Mouse (Mus musculus) liver, postnatal 0 days (tissue): ENCODE results near the gene Vps72. TPM values are rescaled to one million over a fixed set of nuclear protein-coding genes. Genes with fewer than 3 reads are reported as not detected.

Source experiments
- ATAC-seq: fragments of 200-750 bp; cut with Nextera tagmentation; 2 replicates; pipeline ENCODE4 v1.8.0; 2017; ENCODE audit warnings: mild to moderate bottlenecking, moderate library complexity
- DNase-seq: peaks from one replicate; pipeline ENCODE4 v3.0.0-alpha.2; 2016
- H3K27ac ChIP-seq: fragments of 300-500 bp; sonication (generic); 2 replicates; pipeline ENCODE4 v1.5.1; 2014; ENCODE audit warnings: antibody characterized with exemption, moderate library complexity, mild to moderate bottlenecking, low read depth
- H3K27me3 ChIP-seq: fragments of 300-500 bp; sonication (generic); 2 replicates; pipeline ENCODE4 v1.6.1; 2014; ENCODE audit warnings: low read length, control low read depth, mixed read lengths; ENCODE audit not compliant: insufficient read depth
- H3K36me3 ChIP-seq: fragments of 300-500 bp; sonication (generic); replicated peaks from 2 replicates; pipeline ENCODE4 v1.6.1; 2014; ENCODE audit warnings: mild to moderate bottlenecking, control low read depth, low read length, moderate library complexity, mixed read lengths; ENCODE audit not compliant: insufficient read depth
- H3K4me1 ChIP-seq: fragments of 300-500 bp; sonication (generic); 2 replicates; pipeline ENCODE4 v1.6.1; 2014; ENCODE audit warnings: antibody characterized with exemption, mild to moderate bottlenecking, control low read depth; ENCODE audit not compliant: insufficient read depth
- H3K4me2 ChIP-seq: fragments of 300-500 bp; sonication (generic); 2 replicates; pipeline ENCODE4 v1.6.1; 2014; ENCODE audit warnings: low read depth, mild to moderate bottlenecking, low read length, moderate library complexity, mixed read lengths
- H3K4me3 ChIP-seq: fragments of 300-500 bp; sonication (generic); 2 replicates; pipeline ENCODE4 v1.5.1; 2014; ENCODE audit warnings: low read depth, low read length
- H3K9ac ChIP-seq: fragments of 300-500 bp; sonication (generic); replicated peaks from 2 replicates; pipeline ENCODE4 v1.6.1; 2014; ENCODE audit warnings: mild to moderate bottlenecking, moderate library complexity
- H3K9me3 ChIP-seq: fragments of 300-500 bp; sonication (generic); 2 replicates; pipeline ENCODE4 v1.6.1; 2016; ENCODE audit warnings: mild to moderate bottlenecking, control low read depth, low read length, mixed read lengths
- CTCF ChIP-seq: sonication (generic); IDR thresholded peaks from 2 replicates; pipeline ENCODE4 v1.5.1; 2016; ENCODE audit warnings: antibody characterized with exemption, low read depth
- EP300 ChIP-seq: IDR thresholded peaks from 2 replicates; pipeline ENCODE4 v1.6.1; 2016; ENCODE audit warnings: antibody characterized with exemption, low read depth, mild to moderate bottlenecking
- WGBS: fragments of 180-500 bp; shearing (Covaris S2); extraction: QIAGEN DNeasy Blood & Tissue Kit; methylation state at CpG from one replicate; pipeline ENCODE4 v1.1.7; 2014; ENCODE audit not compliant: insufficient replicate concordance; 5-methylcytosine and 5-hydroxymethylcytosine counted together
- polyA plus RNA-seq: library from polyadenylated mRNA; unstranded; fragments of >200 nt; fragmentation: Nextera tagmentation; extraction: Ambion mirVana; gene quantifications from 2 replicates; pipeline ENCODE4 v1.2.1, GENCODE M21; 2015

Gene Vps72
- 27.4 and 27.9 TPM in 2 replicates for polyA plus RNA-seq

- no peaks in the 10 kb centered on the region for H3K9me3 ChIP-seq
- ATAC-seq = peak; percentile 71
- peak within 1 kb of the TSS; percentile 64 for H3K4me3 ChIP-seq
- H3K4me2 ChIP-seq = peak within 1 kb of the TSS; percentile 72
- peak within 1 kb of the TSS; percentile 81 for H3K27ac ChIP-seq
- H3K4me1 ChIP-seq = peaks cover 13% of the 10 kb centered on the region
- peak; percentile 89 for DNase-seq
- WGBS = under 1% methylated on average over 53 of the region's 54 CpGs
- H3K27me3 ChIP-seq = no peaks in the 10 kb centered on the region
- peaks cover 4% of the 10 kb centered on the region; the same call in 1 of the 2 replicates for H3K36me3 ChIP-seq
- H3K9ac ChIP-seq = peak within 1 kb of the TSS; percentile 65
- TF ChIP-seq EP300 = no peak
- TF ChIP-seq CTCF = no peak
These were observed at the start of gene Vps72 for GRCm38 (mm10) chr3:95110911-95111726. Vps72 (plus strand) TSS chr3:95111022.

GRCm38 (mm10) chr3:95063741-95064140, 47.1 kb upstream of the Vps72 start:
- Histone ChIP-seq H3K4me1 (no peaks in the 10 kb centered on the region), H3K36me3 (peaks cover 79% of the 10 kb centered on the region), H3K9me3 (no peaks in the 10 kb centered on the region), H3K9ac (no peak overlapping the region), H3K27me3 (no peaks in the 10 kb centered on the region), H3K27ac (no peak overlapping the region), H3K4me2 (no peak overlapping the region), H3K4me3 (no peak overlapping the region)
- ATAC-seq = no peak
- TF ChIP-seq CTCF = no peak
- no peak for TF ChIP-seq EP300
- no peak for DNase-seq
- 94% methylated on average over 4 of the region's 4 CpGs for WGBS

- DNase-seq (no peak), ATAC-seq (no peak)
- Histone ChIP-seq H3K9ac (no peak overlapping the region), H3K4me2 (no peak overlapping the region), H3K27ac (no peak overlapping the region), H3K4me1 (no peaks in the 10 kb centered on the region), H3K9me3 (no peaks in the 10 kb centered on the region), H3K27me3 (no peaks in the 10 kb centered on the region), H3K36me3 (peaks cover 78% of the 10 kb centered on the region), H3K4me3 (no peak overlapping the region)
- 91% methylated on average over 1 of the region's 1 CpGs for WGBS
- TF ChIP-seq EP300 = no peak
- TF ChIP-seq CTCF = no peak
These were observed 45.3 kb upstream of the Vps72 start for GRCm38 (mm10) chr3:95065553-95065952.

GRCm38 (mm10) chr3:95066095-95066494, 44.7 kb upstream of the Vps72 start:
- Histone ChIP-seq H3K9ac (no peak overlapping the region), H3K4me1 (no peaks in the 10 kb centered on the region), H3K4me2 (no peak overlapping the region), H3K27me3 (no peaks in the 10 kb centered on the region), H3K36me3 (peaks cover 79% of the 10 kb centered on the region), H3K4me3 (no peak overlapping the region), H3K9me3 (no peaks in the 10 kb centered on the region), H3K27ac (no peak overlapping the region)
- TF ChIP-seq EP300 = no peak
- 85% methylated on average over 6 of the region's 6 CpGs for WGBS
- no peak for DNase-seq
- ATAC-seq = no peak

GRCm38 (mm10) chr3:95066570-95066969, 44.3 kb upstream of the Vps72 start:
- Histone ChIP-seq H3K4me3 (no peak overlapping the region), H3K36me3 (peaks cover 83% of the 10 kb centered on the region), H3K27me3 (no peaks in the 10 kb centered on the region), H3K4me1 (no peaks in the 10 kb centered on the region), H3K4me2 (no peak overlapping the region), H3K27ac (no peak overlapping the region), H3K9ac (no peak overlapping the region), H3K9me3 (no peaks in the 10 kb centered on the region)
- ATAC-seq (no peak), DNase-seq (no peak)
- WGBS = 87% methylated on average over 11 of the region's 11 CpGs
- TF ChIP-seq CTCF (no peak), EP300 (no peak)

GRCm38 (mm10) chr3:95071606-95072005, 39.2 kb upstream of the Vps72 start:
- Histone ChIP-seq H3K27me3 (no peaks in the 10 kb centered on the region), H3K9ac (no peak overlapping the region), H3K4me1 (no peaks in the 10 kb centered on the region), H3K27ac (no peak overlapping the region), H3K4me3 (no peak overlapping the region), H3K4me2 (no peak overlapping the region), H3K36me3 (peaks cover 73% of the 10 kb centered on the region), H3K9me3 (no peaks in the 10 kb centered on the region)
- ATAC-seq = no peak
- DNase-seq = no peak
- 91% methylated on average over 2 of the region's 2 CpGs for WGBS
- TF ChIP-seq EP300 (no peak), CTCF (peak; percentile 15; the same call in 1 of the 2 replicates)
